Mouse (Mus musculus) cortical plate, adult 2 months (tissue): ENCODE data around the gene Msi2.

Source experiments
- CTCF ChIP-seq: fragments of 200-500 bp; IDR thresholded peaks from 2 replicates; pipeline ENCODE4 v1.5.1; 2011; ENCODE audit warnings: mild to moderate bottlenecking, control low read depth, low read length; ENCODE audit not compliant: insufficient read depth; ENCODE audit errors: extremely low read depth
- POLR2A ChIP-seq: fragments of 200-500 bp; IDR thresholded peaks from 2 replicates; pipeline ENCODE4 v1.6.1; 2011; ENCODE audit warnings: mild to moderate bottlenecking, low read length, control low read depth; ENCODE audit not compliant: insufficient read depth; ENCODE audit errors: extremely low read depth

- TF ChIP-seq CTCF, result no peak
- no peak for TF ChIP-seq POLR2A
Measured at GRCm38 (mm10) chr11:88716061-88716994, 2.0 kb downstream of the Msi2 start.
